Mouse (Mus musculus): Measurements from ENCODE around the gene Fam207a.

The Fam207a gene

GRCm38 (mm10) chr10:77531026-77532019 is 15.7 kb upstream of the Fam207a start:
- no peak for DNase-seq (ENCODE audit: low spot score in 2 of 2)

DNA sequence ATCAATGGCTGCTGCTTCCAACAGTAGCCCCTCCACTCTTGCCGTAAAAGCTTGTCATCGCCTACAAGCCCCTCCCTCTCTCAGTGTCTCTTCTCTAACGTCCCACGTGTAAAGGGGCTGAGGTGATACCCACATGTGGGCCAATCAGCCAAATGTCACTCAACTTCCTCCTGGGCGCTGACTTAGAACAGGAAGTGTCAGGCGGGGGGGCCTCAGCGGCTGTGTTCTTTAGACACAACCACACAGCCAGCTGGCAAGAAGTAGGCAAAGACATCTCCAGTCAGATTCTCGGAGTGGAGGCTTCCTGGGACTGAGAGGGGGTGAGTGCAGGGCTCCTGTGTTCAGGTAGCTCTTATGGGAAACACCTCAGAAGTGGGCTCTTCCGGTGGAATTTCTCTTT is 14.6 kb upstream of the Fam207a start, which contains the start of gene Itgb2:
Gene Itgb2 (plus strand): TSS at position 113 of the 400 bp plus-strand sequence.
- no peak for DNase-seq (ENCODE audit: low spot score in 2 of 2)

GRCm38 (mm10) chr10:77528634-77529033 is 13.0 kb upstream of the Fam207a start:
- DNase-seq (ENCODE audit: low spot score in 2 of 2): no peak

DNA sequence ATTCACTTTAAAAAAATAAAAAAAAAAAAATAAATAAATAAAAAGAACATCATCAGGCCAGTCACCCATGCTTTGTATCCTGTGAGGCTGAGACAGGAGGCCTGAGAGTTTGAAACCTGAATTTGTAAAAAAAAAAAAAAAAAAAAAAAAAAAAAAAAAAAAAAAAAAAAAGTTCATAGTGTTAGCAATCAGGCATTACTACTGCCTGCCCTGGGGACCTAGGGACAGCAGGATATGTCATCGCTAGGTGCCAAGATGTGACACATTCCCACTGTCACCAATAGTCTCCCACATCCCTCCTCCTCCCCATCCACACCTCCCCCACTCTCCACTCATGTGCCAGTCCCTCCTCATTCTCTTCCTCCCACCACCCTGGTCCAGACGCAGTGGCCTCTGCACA is 10.9 kb upstream of the Fam207a start:
- DNase-seq (ENCODE audit: low spot score in 2 of 2): no peak

- DNase-seq (ENCODE audit: low spot score in 2 of 2): no peak
Measured at GRCm38 (mm10) chr10:77523321-77523720, 7.7 kb upstream of the Fam207a start.

DNA sequence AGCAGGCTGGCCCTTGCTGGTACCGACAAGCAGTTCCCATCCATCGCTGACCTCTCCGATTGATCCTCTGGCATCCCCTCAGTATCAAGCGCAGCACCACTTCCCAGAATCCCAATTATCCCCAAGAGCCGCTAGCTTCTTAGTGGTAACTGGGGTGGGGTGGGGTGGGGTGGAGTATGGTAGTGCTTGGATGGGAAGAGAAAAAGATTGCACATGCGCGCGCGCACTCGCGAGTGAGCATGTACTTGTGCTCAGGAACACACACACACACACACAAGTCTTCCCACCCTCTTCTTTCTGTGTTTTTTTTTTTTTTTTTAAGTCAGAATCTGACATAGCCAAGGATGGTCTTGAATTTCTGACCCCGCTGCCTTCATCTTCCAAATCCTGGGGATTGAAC is 7.2 kb upstream of the Fam207a start:
- no peak for DNase-seq (ENCODE audit: low spot score in 2 of 2)

DNA sequence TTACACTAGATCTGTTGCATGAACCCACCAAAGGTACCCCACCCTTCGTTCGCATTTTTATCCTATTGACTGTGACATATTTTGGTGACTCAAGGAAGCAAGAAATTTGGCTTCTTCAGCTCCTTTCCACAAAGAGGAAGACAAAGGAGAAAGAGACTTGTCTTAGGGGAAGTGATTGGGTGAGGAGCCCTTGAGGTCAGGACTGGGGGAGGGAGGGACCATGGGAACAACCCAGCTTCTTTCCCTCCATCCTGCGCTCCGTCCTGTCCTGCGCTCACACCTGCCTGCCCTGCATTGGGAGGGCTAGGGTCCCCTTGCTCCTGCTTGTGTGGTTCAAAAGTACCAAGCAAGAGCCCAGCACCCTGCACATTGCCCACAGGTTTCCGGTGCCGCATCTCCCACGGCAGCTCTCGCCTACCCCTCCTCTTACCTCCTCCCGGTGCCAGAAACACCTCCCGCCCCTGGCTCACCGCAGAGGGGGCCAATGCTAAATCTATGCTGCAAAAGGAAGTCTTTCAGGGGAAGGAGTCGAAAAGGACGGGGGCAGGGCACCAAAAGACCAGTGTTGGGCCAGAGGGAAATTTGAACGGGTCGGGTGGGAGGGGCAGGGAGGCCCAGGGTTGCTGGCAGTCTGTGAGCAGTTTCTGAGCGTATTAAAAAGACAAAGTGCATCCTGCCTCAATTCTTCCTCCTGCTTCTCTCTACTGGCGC is 6.6 kb upstream of the Fam207a start:
- peak in 1 of 2 experiments; percentile 21 for DNase-seq (ENCODE audit: low spot score in 2 of 2)

DNA sequence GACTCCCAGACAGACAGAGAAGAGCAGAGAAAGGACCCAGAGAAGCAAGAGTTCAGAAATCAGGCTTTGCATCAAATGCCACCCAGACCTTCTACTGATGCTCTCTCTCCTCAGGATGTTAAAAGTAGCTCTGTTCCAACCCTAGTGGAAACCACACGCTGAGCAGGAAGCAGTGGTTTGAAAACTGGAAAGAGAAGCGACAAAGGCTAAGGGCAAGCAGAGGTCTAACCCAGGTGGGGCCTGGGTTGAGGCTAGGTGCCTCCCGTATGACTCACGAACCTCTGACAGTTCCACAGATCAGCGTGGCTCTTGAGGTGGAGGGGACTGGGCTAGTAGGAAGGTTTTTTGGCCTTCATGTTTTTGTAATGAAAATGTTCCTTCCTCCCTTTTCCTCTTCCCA is 4.9 kb upstream of the Fam207a start:
- DNase-seq (ENCODE audit: low spot score in 2 of 2): no peak

GRCm38 (mm10) chr10:77519191-77519590 is 3.6 kb upstream of the Fam207a start:
- DNase-seq (ENCODE audit: low spot score in 2 of 2): no peak

GRCm38 (mm10) chr10:77517801-77518200 is 2.2 kb upstream of the Fam207a start:
- DNase-seq (ENCODE audit: low spot score in 2 of 2): no peak

DNA sequence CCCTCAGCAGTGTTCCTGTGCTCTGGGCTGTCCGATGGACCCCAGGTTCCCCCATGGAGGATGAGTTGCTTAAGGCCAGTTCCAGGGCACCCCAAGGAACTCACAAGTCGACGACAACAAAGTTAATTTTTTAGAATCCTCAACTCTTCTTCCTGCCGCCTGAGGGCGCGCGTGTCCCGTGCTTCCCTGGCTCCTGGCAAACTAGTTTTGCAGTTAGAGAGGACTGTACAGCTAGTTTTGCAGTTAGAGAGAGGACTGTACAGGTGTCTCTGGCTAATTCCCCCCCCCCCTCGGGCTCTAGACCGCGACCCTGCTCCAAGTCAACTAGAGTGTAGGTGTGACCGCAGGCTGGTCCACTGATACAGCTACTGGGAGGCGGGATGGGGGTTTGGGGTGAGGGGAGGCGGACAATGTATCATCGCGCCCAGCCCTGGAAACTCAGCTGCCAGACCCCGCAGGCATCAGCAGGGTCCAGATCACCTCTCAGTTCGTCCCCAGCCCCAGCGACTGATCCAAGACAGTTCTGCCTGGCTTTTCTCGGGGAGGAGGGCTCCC is 1.6 kb upstream of the Fam207a start:
- peak; percentile 45 to 61 for DNase-seq (ENCODE audit: low spot score in 2 of 2)

DNA sequence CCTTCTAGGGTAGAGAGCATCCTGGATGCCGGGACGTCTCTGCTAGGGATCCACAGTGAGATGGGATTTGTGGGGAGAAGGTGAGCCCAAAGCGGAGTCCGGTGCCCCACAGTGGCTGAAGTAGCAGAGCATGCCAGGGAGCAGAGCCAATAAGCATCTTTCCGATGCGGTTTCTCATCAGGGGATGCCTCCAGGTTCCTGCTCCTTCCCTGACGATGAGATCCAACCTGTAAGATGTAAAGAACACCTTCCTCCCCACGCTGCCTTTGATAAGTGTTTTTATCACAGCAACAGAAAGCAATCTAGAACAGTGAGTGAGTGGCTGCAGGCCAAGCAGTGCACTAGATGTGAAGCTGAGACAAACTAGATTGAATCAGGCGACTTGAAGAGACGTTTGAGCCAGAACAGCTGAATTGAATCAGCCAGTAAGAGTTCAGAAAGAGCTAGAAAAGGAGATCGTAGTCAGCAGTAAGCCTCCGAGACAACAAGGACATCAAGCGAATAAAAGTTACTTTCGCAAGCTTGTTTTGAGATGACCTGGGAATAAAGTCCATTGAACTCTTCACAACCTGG is 880 bp upstream of the Fam207a start:
- DNase-seq (ENCODE audit: low spot score in 2 of 2): peak in 1 of 2 experiments; percentile 16

DNA sequence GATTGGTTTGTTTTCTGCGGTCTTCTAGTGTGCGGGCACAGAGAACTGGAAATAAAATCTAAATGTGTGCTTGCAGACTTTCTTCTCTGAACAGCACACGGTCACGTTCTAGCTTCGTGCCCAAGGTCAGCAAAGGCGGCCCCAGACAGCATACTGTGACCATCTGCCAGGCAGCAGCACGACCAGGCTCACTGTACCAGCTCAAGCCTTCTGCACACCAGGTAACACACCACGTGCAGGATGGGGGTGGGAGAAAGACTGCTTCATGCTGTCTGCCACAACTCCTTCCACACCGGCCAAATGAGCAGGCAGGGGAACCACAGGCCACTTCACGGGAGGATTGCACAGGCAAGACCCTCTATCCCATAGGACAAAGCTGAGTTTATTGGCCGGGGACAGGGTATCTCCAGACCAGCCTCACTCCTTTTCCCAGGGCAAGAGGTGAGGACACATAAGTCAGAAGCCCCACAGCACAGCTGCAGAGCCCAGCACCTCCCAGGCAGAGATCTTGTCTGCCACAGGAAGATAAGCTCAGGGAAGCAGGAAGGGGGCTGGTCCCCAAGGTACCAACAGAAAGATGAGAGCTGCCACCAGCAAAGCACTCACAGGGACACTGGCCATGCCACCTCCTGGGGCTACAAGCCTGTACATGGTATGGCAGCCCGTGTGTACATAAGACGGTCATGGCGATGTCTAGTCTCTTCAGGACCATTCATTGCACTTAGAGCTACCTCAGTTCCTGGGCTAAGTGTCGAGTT is 5.2 kb downstream of the Fam207a start:
- DNase-seq (ENCODE audit: low spot score in 2 of 2): peak in 1 of 2 experiments; percentile 26

DNA sequence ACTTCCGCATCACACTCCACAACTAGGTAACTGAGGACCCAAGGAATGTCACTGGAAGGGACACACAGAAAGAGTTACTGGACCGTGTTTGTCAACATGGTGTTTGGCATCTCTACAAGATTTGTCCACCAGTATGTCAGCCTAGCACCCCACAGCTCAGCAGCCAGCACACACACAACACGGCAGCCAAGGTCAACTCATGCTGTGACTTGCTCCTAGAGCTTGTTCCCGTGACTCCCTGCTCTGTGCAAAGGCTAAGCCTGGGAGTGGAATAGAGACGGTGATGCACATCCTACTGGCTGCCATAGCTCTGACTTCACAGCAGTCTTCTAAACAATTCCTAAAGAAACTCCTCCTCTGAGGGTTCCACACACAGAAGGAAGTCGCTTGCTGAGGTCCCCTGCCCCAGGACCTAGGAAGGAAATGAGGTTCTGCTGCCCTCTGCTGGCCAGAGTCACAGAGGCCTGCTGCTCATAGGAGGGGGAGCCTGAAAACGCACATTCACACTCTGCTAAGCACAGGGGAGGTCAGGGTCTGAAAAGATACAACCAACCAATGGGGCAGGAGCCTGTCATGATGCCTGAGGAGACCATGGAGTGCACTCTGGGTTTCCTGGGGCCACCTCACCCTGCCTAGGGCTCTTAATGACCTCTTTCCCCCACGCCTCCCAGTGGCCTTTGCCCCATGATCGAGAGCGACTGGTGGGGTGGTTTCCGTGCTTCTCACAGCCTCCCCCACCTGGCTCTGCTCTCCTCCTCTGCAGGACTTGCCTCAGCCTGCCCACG is 6.0 kb downstream of the Fam207a start:
- DNase-seq (ENCODE audit: low spot score in 2 of 2): peak; percentile 73 to 87

DNA sequence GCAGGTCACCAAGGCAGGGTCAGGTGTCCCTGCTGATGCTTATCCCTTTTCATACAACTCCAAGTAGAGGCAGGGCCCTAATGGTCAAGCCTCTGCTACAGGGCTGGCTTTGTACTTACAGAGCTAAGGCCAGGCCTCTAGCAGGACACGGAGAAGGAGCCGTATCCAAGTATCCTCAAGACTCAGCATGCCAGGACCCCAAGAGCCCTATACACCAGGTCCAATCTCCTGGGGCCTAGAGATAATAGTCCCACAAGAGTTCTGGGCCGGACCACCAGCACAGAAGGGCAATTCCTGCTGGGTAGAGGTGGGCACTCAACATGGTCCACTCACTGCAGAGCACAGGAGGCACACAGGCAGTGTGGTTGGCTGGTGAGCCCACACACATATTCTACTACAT is 6.8 kb downstream of the Fam207a start:
- no peak for DNase-seq (ENCODE audit: low spot score in 2 of 2)

DNA sequence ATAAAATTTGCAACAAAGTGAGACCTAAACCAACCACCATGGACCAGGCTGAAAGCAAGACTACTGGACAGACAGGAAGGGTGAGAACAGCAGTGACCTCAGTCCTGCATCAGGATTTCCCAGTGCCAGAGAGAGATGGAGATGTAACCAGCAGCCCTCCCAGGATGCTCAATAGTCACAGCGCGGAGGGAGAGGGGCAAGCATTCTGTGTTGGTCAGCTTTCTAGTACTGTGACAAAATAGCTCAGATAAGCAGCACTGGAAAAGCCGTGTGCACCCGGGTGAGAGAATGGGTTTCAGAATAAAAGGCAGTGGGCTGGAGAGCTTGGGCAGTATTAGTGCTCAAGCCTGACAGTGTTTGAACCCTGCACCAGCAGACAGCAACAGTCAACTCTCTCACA is 7.8 kb downstream of the Fam207a start:
- no peak for DNase-seq (ENCODE audit: low spot score in 2 of 2)

- no peak for DNase-seq (ENCODE audit: low spot score in 2 of 2)
Measured at GRCm38 (mm10) chr10:77506961-77507577, 8.5 kb downstream of the Fam207a start.

DNA sequence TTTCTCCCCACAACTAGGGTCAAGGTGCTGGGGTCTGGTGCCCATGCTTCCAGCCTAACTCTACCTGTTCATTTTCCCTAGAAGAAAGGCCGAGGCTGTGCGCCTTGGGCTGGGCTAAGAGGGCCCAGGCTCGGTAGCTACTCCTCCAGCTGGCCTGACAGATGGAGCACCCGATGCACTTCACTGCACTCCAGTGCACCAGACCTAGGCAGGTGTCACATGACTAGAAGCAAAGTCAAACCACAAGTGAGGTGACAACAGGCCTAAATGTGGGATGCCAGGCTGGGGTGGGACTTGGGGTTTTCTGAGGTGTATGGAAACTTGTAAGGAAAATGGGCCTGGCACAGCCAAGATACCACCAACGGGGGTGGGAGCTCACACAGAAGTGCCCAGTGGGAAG is 9.1 kb downstream of the Fam207a start:
- DNase-seq (ENCODE audit: low spot score in 2 of 2): no peak

GRCm38 (mm10) chr10:77504143-77504542 is 11.4 kb downstream of the Fam207a start:
- no peak for DNase-seq (ENCODE audit: low spot score in 2 of 2)
